Mouse (Mus musculus): ENCODE measurements around the gene Pfkfb4.

Gene Pfkfb4

GRCm38 (mm10) chr9:109031686-109032085, 40.1 kb downstream of the Pfkfb4 start:
- DNase-seq (ENCODE audit: low read depth, low spot score) = no peak

GRCm38 (mm10) chr9:109032435-109032834, 40.9 kb downstream of the Pfkfb4 start:
- DNase-seq (ENCODE audit: low read depth, low spot score) = no peak

- DNase-seq (ENCODE audit: low read depth, low spot score) = no peak
Measured at GRCm38 (mm10) chr9:109038086-109038895, 46.7 kb downstream of the Pfkfb4 start, which contains the start of gene Shisa5. Shisa5 (plus strand) TSS chr9:109038565.

- no peak for DNase-seq (ENCODE audit: low read depth, low spot score)
Measured at GRCm38 (mm10) chr9:109038901-109039364, 47.4 kb downstream of the Pfkfb4 start.

- DNase-seq (ENCODE audit: low read depth, low spot score) = no peak
Measured at GRCm38 (mm10) chr9:109039681-109040080, 48.1 kb downstream of the Pfkfb4 start.

- no peak for DNase-seq (ENCODE audit: low read depth, low spot score)
Measured at GRCm38 (mm10) chr9:109040216-109040615, 48.6 kb downstream of the Pfkfb4 start.

- no peak for DNase-seq (ENCODE audit: low read depth, low spot score)
Measured at GRCm38 (mm10) chr9:109040906-109041305, 49.3 kb downstream of the Pfkfb4 start.

- no peak for DNase-seq (ENCODE audit: low read depth, low spot score)
Measured at GRCm38 (mm10) chr9:109041351-109041750, 49.8 kb downstream of the Pfkfb4 start.

- no peak for DNase-seq (ENCODE audit: low read depth, low spot score)
Measured at GRCm38 (mm10) chr9:109046306-109046705, 54.7 kb downstream of the Pfkfb4 start.

- DNase-seq (ENCODE audit: low read depth, low spot score) = no peak
Measured at GRCm38 (mm10) chr9:109049316-109049715, 57.7 kb downstream of the Pfkfb4 start.

GRCm38 (mm10) chr9:109049996-109050673, 58.6 kb downstream of the Pfkfb4 start:
- DNase-seq (ENCODE audit: low read depth, low spot score) = no peak

GRCm38 (mm10) chr9:109050674-109050997, 59.1 kb downstream of the Pfkfb4 start:
- DNase-seq (ENCODE audit: low read depth, low spot score) = no peak

- DNase-seq (ENCODE audit: low read depth, low spot score) = no peak
Measured at GRCm38 (mm10) chr9:109051011-109051501, 59.5 kb downstream of the Pfkfb4 start.

- no peak for DNase-seq (ENCODE audit: low read depth, low spot score)
Measured at GRCm38 (mm10) chr9:109051651-109052489, 60.3 kb downstream of the Pfkfb4 start.

- no peak for DNase-seq (ENCODE audit: low read depth, low spot score)
Measured at GRCm38 (mm10) chr9:109052490-109053260, 61.1 kb downstream of the Pfkfb4 start.

GRCm38 (mm10) chr9:109053366-109053765, 61.8 kb downstream of the Pfkfb4 start:
- DNase-seq (ENCODE audit: low read depth, low spot score) = no peak

- DNase-seq (ENCODE audit: low read depth, low spot score) = no peak
Measured at GRCm38 (mm10) chr9:109053851-109054250, 62.3 kb downstream of the Pfkfb4 start.

GRCm38 (mm10) chr9:109054712-109055111, 63.1 kb downstream of the Pfkfb4 start:
- DNase-seq (ENCODE audit: low read depth, low spot score) = no peak

- no peak for DNase-seq (ENCODE audit: low read depth, low spot score)
Measured at GRCm38 (mm10) chr9:109055271-109056030, 63.9 kb downstream of the Pfkfb4 start.

GRCm38 (mm10) chr9:109056081-109056690, 64.6 kb downstream of the Pfkfb4 start:
- DNase-seq (ENCODE audit: low read depth, low spot score) = no peak

All from embryo, embryonic 11.5 days (tissue).